ENCODE assay signal across 25 mouse cellular contexts in the genomic region with DNA sequence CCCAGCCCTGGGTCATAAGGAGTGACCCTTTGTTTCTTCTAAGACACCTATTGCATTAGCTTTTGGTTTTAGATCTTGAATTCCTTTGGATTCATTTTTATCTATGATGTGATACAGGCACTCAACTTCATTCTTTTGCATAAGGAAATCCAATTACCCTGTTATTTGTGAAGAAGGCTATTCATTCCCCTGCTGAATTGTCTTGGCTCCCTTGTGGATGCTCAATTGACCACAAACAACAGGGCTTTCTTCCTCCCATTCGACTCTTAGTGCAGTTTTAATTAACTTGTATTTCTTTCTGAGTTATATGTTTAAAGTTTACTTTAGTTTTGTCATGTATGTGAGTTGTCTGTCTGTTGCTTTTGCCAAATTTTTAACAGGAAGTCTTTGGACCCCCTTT.
"Had no signal": no experiment of that assay in that cellular context is flagged by ENCODE, and none has a peak within 500 bp of the region (broad histone marks: within the 10 kb centered on the region; RNA-seq: fewer than 3 reads in every experiment).

No protein-coding gene starts in this region.

- H3K36me3 ChIP-seq: heart, embryonic 13.5 days; heart, embryonic 15.5 days; hindbrain, embryonic 13.5 days; hindbrain, embryonic 15.5 days; intestine, embryonic 15.5 days; limb, embryonic 13.5 days; limb, embryonic 15.5 days; liver, embryonic 12.5 days had no signal

- DNase-seq: gastrocnemius, postnatal 14 days; gastrocnemius, postnatal 36 days; heart, adult 2 months; heart, postnatal 14 days; heart, postnatal 36 days; kidney, adult 18-20 months; kidney, adult 8-10 months; kidney, postnatal 10 days; kidney, postnatal 25 days; kidney, postnatal 4 days; layer of hippocampus, adult 9-11 months; layer of hippocampus, postnatal 36 days; left cerebral cortex, postnatal 4 days had no signal

- H3K4me1 ChIP-seq: heart, embryonic 13.5 days; heart, embryonic 15.5 days; hindbrain, embryonic 13.5 days; hindbrain, embryonic 15.5 days; intestine, embryonic 15.5 days; limb, embryonic 13.5 days; limb, embryonic 15.5 days had no signal

- H3K4me3 ChIP-seq: heart, adult 2 months; heart, embryonic 13.5 days; heart, embryonic 15.5 days; hindbrain, embryonic 13.5 days; hindbrain, embryonic 15.5 days; intestine, embryonic 15.5 days; layer of hippocampus, adult 2 months; limb, embryonic 13.5 days; limb, embryonic 15.5 days; liver, embryonic 12.5 days had no signal

- H3K27ac ChIP-seq: heart, adult 2 months; heart, embryonic 13.5 days; heart, embryonic 15.5 days; hindbrain, embryonic 13.5 days; hindbrain, embryonic 15.5 days; intestine, embryonic 15.5 days; layer of hippocampus, adult 2 months; limb, embryonic 13.5 days; limb, embryonic 15.5 days; liver, embryonic 12.5 days had no signal

- ATAC-seq: inflammation-experienced regulatory T-cells, adult 6 months; intestine, embryonic 15.5 days; intestine, postnatal 0 days; liver, embryonic 12.5 days had no signal

- H3K27me3 ChIP-seq: heart, embryonic 13.5 days; heart, embryonic 15.5 days; hindbrain, embryonic 13.5 days; hindbrain, embryonic 15.5 days; intestine, embryonic 15.5 days; limb, embryonic 13.5 days; limb, embryonic 15.5 days; liver, embryonic 12.5 days had no signal

- H3K4me2 ChIP-seq: heart, embryonic 11.5 days; heart, embryonic 13.5 days; heart, embryonic 15.5 days; hindbrain, embryonic 13.5 days; hindbrain, embryonic 15.5 days; intestine, embryonic 15.5 days; limb, embryonic 13.5 days; limb, embryonic 15.5 days; liver, embryonic 12.5 days had no signal

- H3K9me3 ChIP-seq: heart, embryonic 13.5 days; heart, embryonic 15.5 days; hindbrain, embryonic 13.5 days; hindbrain, embryonic 15.5 days; intestine, embryonic 15.5 days; limb, embryonic 13.5 days; limb, embryonic 15.5 days; liver, embryonic 12.5 days had no signal

- H3K9ac ChIP-seq: heart, embryonic 13.5 days; heart, embryonic 15.5 days; hindbrain, embryonic 13.5 days; hindbrain, embryonic 15.5 days; intestine, embryonic 15.5 days; limb, embryonic 13.5 days; limb, embryonic 15.5 days; liver, embryonic 12.5 days had no signal
